Mouse (Mus musculus): ENCODE results near the gene Awat2.
"Not testable (repeated sequence)": the region's sequence is repeated elsewhere in the genome, so short reads cannot be mapped to it uniquely, and the experiment has no call there.

The Awat2 gene

DNA sequence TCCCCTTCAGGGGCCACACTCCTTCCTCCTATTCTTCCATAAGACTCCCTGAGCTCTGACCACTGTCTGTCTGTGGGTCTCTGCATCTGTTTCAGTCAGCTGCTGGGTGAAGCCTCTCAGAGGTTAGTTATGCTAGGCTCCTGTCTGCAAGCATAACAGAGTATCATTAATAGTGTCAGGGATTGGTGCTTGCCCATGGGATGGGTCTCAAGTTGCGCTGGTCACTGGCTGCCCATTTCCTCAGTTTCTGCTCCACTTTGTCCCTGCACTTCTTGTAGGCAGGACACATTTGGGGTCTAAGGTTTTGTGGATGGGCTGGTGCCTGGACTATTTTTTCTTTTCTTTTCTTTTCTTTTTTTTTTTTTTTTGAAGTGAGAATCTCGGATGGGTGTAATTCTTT lies at the start of gene Awat2:
Gene Awat2 (minus strand): TSS at position 101 of the 400 bp plus-strand sequence.
- in situ Hi-C loops (cut with MseI, MboI), result not testable (repeated sequence)

DNA sequence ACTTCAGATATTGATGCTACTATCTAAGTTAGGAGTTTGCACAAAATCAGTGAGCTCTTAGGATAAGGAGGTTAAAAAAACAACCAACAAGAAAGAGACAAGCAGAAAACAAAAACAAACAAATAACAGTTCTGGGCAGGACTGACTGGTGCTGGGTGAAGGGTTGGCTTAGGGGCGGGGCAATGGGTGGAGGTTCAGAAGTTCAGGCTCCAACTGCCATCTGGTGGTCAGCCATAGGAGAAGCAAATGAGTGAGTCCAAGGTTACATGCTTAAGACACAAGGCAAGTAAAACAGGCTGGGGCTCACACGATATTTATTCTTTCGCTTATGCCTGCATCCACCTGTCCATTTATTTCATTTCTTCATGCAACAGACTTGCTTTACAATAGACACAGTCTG lies 37.8 kb upstream of the Awat2 start:
- in situ Hi-C loops (cut with MseI, MboI), result no loop called here

DNA sequence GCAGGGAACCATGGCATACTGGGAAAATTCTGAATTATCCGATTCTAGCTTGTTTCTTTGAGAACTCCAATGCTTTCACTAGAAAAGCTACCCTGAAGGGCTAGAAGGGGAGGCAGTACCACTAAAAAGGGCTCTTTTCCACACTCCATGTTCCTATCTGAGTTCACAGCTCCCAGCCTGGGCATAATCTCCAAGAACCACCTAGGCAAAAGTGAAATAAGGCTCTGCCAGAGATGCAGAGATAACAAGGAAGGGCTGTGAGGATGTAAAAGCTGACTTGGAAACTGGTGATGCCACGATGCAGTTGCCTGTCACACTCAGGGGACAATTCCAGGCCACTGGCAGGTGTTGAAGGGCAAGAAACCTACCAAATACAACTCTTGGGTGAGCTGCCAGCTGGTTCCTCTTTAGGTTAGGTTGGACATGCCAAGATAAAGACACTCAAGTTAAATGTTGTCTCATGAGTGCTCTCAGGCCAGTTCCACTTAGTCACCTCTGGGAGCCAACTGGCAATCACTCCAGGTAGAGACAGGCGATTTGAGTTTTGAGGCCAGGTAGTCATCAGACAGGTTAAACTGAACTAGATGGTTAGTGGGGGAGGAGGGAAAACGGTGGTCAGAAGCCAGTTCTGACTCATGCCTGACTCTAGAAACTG lies 33.2 kb upstream of the Awat2 start:
- in situ Hi-C loops (cut with MseI, MboI), result no loop called here

DNA sequence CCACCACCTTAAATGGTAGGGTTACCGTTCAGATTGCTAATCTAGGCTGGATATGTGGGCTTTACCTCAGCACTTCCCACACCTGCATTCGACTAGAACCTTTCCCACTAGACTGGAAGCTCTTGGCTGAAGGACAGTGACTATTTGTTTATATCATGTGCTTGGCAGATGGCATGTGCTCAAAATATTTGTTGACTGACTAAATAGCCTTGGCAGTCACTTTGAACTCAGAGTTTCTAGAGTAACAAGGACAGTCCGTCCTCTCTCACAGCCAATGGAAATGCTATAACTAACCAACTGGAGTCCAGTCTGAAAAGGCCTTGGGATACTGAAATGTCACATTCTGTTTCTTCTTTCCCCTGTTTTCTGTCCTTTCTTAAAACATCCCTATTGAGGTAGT lies 29.0 kb upstream of the Awat2 start:
- in situ Hi-C loops (cut with MseI, MboI), result no loop called here

DNA sequence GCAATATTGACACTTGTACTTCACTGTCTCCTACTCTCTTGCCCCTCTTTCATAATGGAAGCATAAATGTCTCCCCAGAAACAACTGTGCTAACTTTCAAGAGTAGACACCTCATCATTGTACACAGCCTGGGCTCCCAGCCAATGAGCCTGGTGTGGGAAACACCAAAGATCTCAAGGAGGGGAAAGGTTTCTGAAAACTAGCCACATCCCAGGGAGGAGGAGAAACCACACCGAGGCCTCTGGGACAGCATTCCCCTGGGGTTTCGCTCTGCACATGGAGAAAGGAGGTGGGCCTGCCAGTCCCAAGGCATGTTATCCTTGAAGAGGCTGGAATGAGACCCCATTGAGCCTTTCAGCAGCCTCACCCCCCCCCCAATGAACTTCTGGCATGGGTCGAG lies 27.6 kb upstream of the Awat2 start:
- in situ Hi-C loops (cut with MseI, MboI), result no loop called here

GRCm38 (mm10) chrX:100468047-100468446 lies 25.5 kb upstream of the Awat2 start:
- in situ Hi-C loops (cut with MseI, MboI), result no loop called here

DNA sequence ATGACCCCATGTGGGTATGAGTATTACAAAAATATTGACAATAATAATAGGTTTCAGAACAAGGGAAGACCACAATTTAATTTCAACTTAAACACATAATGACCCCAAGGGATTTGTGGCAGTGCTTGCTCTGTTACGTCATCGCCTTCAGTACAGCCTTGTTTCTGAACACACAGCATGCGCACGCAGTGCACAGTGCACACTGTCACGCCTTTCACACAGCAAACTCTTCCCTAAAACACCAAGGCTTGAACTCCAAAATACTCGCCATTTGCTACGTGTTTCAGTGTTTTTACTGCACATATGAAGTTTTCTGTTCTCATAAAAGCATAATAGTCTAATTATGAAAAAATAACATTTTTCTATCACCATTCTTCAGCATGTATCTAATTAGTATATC lies 1.0 kb upstream of the Awat2 start:
- in situ Hi-C loops (cut with MseI, MboI), result no loop called here

- in situ Hi-C loops (cut with MseI, MboI), result no loop called here
These were observed 10.2 kb downstream of the Awat2 start for GRCm38 (mm10) chrX:100432311-100432710.

DNA sequence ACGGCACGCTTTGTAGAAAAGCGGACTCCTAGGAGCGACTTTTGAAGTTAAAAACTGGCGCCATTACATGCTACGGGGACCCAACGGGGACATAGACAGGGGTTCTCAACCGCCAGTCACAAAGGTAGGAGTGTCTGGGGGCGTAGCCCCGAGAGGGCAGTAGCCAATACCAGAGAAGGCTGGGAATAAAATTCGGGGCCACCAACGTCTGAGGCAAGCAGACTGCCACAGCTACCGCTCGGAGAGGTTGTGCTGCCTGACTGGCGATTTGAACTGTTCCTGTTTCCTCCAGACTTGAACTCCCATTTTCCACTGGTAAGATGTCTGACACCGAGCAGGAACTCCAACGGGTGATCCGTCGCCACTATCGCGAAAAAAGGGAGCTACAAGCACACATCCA lies 13.8 kb downstream of the Awat2 start, which contains the start of gene Otud6a:
Gene Otud6a (plus strand): TSS at position 321 of the 400 bp plus-strand sequence.
- in situ Hi-C loops (cut with MseI, MboI), result no loop called here

DNA sequence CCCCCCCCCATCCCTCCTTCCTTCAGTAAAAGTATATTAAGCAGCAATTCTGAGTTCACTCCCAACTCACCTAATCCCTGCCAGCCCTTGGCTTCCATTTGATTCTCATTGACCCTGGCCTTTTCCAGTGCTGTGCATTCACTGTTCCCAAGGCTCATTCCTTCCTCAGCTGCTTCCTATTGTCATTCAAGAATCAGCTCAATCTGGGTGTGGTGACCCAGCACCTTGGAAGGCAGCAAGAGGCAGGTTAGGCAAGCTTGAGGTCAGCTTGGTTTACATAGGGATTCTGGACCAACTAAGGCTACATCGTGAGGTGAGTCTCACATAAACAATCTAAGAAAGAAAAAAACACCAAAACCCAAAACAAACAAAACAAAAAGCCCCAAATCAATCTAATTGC lies 33.3 kb downstream of the Awat2 start:
- in situ Hi-C loops (cut with MseI, MboI), result no loop called here

DNA sequence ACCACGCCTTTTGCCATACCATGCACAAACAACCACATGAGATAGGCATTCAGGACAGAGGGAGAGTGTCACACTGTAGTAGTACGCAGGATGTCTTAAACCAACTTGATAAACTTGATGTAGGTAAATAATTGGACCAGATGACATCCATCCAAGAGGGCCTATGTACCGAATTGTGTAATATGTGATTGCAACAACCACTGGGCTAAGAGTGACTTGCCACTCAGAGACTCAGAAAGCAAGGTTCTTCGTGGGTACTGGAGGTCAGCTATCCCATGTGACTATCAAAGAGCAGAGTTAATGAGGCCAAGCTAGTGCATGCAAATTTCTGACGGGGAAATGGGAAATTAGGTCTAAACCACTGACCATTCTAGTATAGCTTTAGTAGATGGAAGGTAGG lies 40.9 kb downstream of the Awat2 start:
- in situ Hi-C loops (cut with MseI, MboI), result no loop called here

DNA sequence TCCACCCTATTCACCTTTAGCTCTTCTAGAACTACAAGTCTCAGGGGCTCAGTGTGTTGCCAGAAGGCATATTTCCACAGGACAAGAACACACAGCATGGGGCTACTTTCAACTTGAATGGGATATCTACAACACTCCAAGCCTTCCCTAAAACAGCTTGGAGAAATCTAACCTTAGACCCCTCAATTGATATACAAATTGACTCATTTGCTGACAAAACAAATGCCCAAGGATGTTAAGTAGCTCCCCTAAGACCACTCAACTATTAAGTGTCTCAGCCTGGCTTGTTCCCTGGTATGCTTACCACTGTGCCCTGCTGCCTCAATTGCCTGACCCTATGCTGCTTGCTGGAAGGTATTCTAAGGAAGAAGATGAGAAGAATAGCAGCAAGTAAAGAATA lies 41.6 kb downstream of the Awat2 start:
- in situ Hi-C loops (cut with MseI, MboI), result no loop called here

GRCm38 (mm10) chrX:100395026-100395425 lies 47.5 kb downstream of the Awat2 start:
- in situ Hi-C loops (cut with MseI, MboI), result no loop called here

- in situ Hi-C loops (cut with MseI, MboI), result no loop called here
These were observed 48.2 kb downstream of the Awat2 start for GRCm38 (mm10) chrX:100394223-100394861.

GRCm38 (mm10) chrX:100392304-100392703 lies 50.2 kb downstream of the Awat2 start:
- in situ Hi-C loops (cut with MseI, MboI), result no loop called here

- in situ Hi-C loops (cut with MseI, MboI), result no loop called here
These were observed 52.6 kb downstream of the Awat2 start for GRCm38 (mm10) chrX:100389887-100390286.

- in situ Hi-C loops (cut with MseI, MboI), result no loop called here
These were observed 85.5 kb downstream of the Awat2 start for GRCm38 (mm10) chrX:100356974-100357373.

Data from mouse trophoblast stem cell (cell line).